Mouse (Mus musculus): ENCODE results near the gene Map2k4.

GRCm38 (mm10) chr11:65646314-65646713, 141.8 kb downstream of the Map2k4 start:
- no peak for TF ChIP-seq CTCF (IDR thresholded peaks at IDR 0.05; ENCODE audit: insufficient read depth, low read depth, low read length)
- TF ChIP-seq POLR2A (IDR thresholded peaks at IDR 0.05; ENCODE audit: insufficient read depth, low read depth, low read length): no peak
